Mouse (Mus musculus) cerebral cortex, adult 2 months (tissue): ENCODE data around the gene Ccng1.

Experiments
- WGBS: fragments of 180-500 bp; shearing (Covaris S2); methylation state at CpG from one replicate; pipeline ENCODE4 v1.1.7; 2018; 5-methylcytosine and 5-hydroxymethylcytosine counted together

Ccng1 gene

DNA sequence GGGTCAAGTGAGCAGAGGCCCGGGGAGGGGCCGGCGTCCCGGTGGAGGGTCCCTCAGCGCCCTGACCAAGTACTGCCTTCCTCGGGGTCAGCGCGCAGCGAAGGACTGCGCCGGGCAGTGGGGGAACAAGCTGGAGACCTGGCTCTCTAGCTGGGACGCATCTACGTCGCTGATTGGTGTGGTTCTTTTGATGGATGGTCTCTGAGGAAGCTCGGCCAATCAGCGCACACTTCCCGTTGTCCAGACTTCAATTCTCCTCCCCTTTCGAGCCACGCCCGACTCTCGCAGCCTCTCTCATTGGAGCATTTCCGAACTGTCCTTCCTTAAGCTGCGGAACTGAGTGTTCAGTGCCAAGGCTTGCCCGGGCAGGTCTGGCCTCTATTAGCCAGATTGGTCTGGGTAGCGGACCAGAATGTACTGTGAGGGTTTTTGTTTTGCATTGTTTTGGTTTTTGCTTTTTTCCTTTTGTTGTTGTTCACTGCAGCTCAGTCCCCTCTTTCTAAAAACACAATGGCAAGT is at the start of gene Ccng1:
Gene Ccng1 (minus strand): TSS at position 203 of the 519 bp plus-strand sequence.
- under 1% methylated on average over 25 of the region's 25 CpGs for WGBS

DNA sequence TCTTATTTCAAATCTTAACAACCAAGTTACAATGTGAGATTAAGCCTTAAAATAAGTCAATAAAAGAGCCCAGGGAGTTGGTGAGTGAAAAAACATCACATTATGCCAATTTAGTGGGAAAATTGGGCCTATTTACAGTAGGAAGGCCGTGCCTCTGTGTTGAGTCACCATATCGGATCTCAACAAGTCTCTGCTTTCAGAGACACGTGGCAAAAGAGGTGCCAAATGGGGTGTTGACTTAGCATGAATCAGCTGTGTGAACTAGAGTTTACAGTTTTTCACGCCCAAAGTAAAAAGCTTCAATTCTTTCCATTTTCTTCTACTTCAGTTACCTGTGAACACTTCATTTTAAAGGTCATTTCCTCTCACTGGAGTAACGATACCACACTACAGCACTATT is 35.2 kb upstream of the Ccng1 start:
- WGBS = 41% methylated on average over 5 of the region's 5 CpGs

DNA sequence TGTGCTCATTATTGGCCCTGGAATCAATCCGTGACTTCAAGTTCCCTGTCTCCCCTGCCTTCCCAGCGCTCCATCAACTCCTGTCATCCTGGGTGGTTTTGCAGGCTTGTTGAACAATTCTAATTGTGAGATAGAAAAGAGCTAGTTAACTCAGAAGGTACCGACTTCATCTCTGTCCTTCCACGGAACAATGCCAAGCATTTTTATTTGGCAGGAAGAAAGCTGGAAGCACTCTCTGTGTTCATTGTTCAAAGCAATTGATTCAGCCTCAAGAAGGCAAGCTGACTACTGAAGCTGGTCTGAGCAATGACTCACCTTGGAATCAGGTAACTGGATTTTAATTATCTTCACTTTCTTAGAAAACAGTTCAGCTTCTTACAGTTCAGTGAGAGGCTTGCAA is 34.6 kb upstream of the Ccng1 start:
- 63% methylated on average over 4 of the region's 4 CpGs for WGBS

- 38% methylated on average over 2 of the region's 2 CpGs for WGBS
These were observed 31.8 kb upstream of the Ccng1 start for GRCm38 (mm10) chr11:40786900-40787299.

- 43% methylated on average over 8 of the region's 8 CpGs for WGBS
These were observed 29.2 kb upstream of the Ccng1 start for GRCm38 (mm10) chr11:40784326-40784725.

DNA sequence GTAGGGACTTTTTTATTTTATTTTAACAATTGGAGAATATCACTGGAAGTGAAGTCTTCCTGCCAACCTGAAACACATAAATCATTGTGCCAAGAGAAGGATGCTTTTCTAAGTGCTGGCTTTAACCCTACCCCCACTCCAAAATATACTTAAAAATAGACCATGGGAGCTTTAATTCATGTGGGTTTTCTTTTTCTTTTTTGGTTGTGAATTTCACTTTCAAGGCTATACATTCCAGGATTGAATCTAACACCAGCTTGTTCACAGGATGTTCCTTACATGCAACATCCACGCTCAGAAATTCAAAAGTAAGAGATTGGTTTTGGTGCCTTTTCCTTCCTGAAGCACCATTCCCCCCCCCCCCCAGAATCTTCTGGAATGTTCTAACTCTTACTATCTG is 28.2 kb upstream of the Ccng1 start:
- WGBS = 50% methylated on average over 1 of the region's 1 CpGs

DNA sequence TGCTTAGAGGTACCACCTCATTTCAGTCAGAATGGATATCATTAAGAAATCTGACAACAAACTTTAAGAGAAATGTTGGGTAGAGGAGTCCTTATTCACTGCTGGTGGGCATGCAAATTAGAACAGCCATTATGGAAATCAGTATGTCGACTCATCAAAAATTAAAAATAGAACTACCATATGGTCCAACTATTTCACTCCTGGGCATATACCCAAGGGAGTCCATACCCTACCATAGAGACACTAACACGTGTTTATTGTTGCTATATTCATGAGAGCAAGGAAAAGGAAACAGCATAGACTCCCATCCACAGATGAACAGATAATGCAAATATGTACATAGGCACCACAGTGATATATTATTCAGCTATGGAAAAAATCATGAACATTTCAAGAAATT is 26.7 kb upstream of the Ccng1 start:
- 37% methylated on average over 2 of the region's 2 CpGs for WGBS

GRCm38 (mm10) chr11:40775315-40776269 is 20.5 kb upstream of the Ccng1 start:
- 31% methylated on average over 12 of the region's 12 CpGs for WGBS

GRCm38 (mm10) chr11:40764690-40765089 is 9.6 kb upstream of the Ccng1 start:
- 47% methylated on average over 4 of the region's 4 CpGs for WGBS

DNA sequence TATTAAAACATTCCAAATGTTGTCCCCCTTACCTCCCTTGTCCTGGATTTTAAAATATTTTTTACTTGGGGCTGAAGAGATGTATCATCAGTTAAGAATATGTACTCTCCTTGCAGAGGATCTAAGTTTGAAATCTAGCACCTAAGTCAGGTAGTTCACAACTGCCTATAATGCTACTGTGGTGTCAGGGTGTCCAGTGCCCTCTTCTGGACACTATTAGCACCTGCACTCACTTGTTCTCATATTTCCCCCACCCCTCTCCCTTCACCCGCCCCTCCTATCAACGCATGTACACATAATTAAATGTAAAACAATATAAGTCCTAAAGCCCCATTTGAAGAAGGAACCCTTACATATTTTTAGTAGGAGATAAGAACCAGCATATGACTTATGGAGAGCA is 8.3 kb upstream of the Ccng1 start:
- 43% methylated on average over 2 of the region's 2 CpGs for WGBS

GRCm38 (mm10) chr11:40759896-40760295 is 4.8 kb upstream of the Ccng1 start:
- WGBS = 75% methylated on average over 8 of the region's 8 CpGs

GRCm38 (mm10) chr11:40755968-40756367 is 857 bp upstream of the Ccng1 start:
- 76% methylated on average over 8 of the region's 8 CpGs for WGBS

DNA sequence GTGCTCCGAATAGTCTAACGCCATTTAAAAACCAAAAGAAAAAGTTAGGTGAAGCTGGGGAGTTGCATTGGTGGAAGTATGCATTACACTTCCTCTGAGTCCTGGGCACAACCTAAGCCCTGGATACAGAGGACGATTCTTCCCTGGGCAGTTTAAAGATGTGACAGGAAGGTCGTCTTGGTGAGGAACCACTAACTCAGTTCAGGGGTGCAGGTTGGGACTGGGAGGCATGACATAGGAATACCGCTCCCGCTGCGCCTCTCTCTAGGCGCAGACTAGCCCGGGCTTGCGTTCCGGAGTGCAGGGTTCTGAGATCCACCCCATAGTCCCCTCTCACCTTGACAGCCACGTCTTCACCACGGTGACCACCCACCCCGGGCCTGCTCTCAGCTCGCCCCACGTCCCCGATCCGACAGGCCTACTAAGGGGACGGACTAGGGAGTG is 425 bp downstream of the Ccng1 start:
- under 1% methylated on average over 19 of the region's 19 CpGs for WGBS

GRCm38 (mm10) chr11:40753836-40754235 is 1.3 kb downstream of the Ccng1 start:
- WGBS = 51% methylated on average over 6 of the region's 6 CpGs

DNA sequence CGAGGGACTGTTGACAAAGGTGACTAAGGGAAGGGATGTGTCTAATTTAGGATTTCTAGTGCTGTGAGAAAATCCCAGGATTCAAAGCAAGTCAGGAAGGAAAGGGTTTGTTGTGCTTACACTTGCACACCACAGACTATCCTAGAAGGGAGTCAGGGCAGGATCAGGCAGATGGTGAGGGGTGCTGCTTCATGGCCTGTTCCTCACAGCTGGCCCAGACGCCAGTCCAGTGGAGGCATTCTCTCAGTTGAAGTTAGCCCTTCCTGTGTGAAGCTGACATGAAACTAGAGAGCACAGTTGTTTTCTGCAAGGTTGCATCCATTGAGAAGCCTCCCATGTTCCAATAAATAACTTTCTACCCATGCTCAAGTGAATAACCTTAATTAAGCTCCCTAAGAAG is 7.4 kb downstream of the Ccng1 start:
- WGBS = 72% methylated on average over 2 of the region's 2 CpGs

- 81% methylated on average over 12 of the region's 12 CpGs for WGBS
These were observed 8.8 kb downstream of the Ccng1 start for GRCm38 (mm10) chr11:40746361-40746760.

DNA sequence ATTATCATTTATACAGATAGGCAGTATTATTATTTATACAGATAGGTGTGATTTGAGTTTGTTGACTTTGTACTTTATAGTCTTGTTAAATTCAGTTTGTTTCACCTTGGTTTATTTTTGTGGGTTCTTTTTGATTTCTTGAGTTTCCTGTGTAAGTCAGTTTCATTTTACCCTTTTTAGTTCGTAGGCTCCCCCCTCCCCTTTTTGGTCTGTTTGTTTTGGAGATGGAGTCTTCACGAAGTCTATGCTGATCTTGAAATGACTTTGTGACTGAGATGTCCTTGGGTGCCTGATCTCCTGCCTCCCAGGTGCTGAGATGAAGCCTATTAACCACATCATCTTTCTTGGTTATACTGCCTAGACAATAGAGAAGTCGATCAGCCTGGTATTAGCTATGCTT is 10.8 kb downstream of the Ccng1 start:
- 84% methylated on average over 3 of the region's 3 CpGs for WGBS

DNA sequence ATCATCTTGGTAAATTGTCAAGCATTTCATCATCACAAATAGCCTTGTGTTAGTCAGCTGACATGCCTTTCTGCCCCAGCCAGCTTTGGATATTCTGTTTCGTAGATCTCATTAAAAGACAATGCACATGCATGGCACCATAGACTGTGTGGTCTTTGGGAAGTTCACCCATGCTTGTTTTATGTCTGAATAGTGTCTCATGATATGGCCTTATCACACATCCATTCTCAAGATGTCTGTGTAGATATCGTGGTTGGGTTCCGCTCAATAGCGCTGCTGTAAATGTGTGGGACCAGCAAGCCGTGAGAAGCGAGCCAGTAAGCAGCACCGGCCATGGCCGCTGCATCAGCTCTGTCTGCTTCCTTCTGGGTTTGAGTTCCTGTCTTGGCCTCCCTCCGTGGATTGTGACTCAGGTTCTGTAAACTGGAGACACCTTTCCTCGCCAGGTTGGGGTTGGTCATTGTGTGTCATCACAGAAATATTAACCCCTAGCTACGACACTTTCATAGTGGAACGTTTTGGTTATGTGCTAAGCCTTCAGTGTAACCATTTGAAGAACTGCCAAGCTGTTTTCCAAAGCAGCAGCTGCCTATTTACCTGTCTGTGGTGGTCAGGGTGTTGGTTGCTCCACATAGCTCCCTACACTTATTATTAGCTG is 13.4 kb downstream of the Ccng1 start:
- WGBS = 92% methylated on average over 12 of the region's 12 CpGs

GRCm38 (mm10) chr11:40737369-40737768 is 17.7 kb downstream of the Ccng1 start:
- WGBS = 80% methylated on average over 3 of the region's 3 CpGs

DNA sequence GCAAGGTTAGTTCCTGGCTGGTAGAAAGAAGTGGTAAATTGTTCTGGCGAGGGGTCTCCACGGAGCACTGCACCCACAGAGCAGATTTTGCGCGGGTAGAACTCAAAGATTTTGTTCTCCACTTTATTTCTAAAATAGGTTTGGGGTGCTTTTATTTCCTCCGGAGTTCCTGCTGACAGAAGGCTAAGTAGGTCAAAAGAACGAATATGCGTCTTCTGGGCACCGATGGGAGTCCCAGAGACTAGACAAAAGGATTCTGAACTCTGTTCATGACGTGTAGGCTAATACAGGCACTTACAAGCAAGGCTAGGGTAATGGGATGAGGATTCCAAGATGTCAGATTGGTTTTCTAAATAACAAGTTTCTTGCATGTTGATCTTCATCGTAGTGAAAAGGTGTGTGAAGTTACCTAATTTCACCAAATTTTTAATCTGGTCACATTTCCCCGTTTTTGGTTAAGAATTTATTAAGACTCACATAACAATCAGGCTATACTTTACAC is 20.8 kb downstream of the Ccng1 start:
- WGBS = 5% methylated on average over 11 of the region's 11 CpGs

- WGBS = under 1% methylated on average over 52 of the region's 52 CpGs
These were observed 21.6 kb downstream of the Ccng1 start, which contains the start of the genes Hmmr and Nudcd2 for GRCm38 (mm10) chr11:40733339-40734174. Gene Hmmr (minus strand): TSS chr11:40733422. Gene Nudcd2 (plus strand): TSS chr11:40733667.

- 2% methylated on average over 14 of the region's 14 CpGs for WGBS
These were observed 22.1 kb downstream of the Ccng1 start for GRCm38 (mm10) chr11:40732997-40733338.
